Mouse (Mus musculus) intestine, embryonic 16.5 days (tissue): ENCODE results near the gene L1td1. TPM values are rescaled to one million over a fixed set of nuclear protein-coding genes. Genes with fewer than 3 reads are reported as not detected.

Experiments
- polyA plus RNA-seq: library from polyadenylated mRNA; unstranded; fragments of >200 nt; fragmentation: Nextera tagmentation; extraction: Ambion mirVana; gene quantifications from 2 replicates; pipeline ENCODE4 v1.2.1, GENCODE M21; 2015

L1td1 gene
- polyA plus RNA-seq, 1 experiment from 2014 or later, result 0.10 TPM

Other genes starting within 250 kb of the L1td1 start
- 0.89 TPM in 2 replicates for gene Kank4, start 90.8 kb downstream of the L1td1 start, polyA plus RNA-seq
- gene I0C0044D17Rik, start 97.1 kb downstream of the L1td1 start, polyA plus RNA-seq, result not detected in 2 replicates
- gene Usp1, start 197.1 kb downstream of the L1td1 start, polyA plus RNA-seq, result 50.4 and 51.2 TPM in 2 replicates